Mouse (Mus musculus): ENCODE data around the gene Trim61.

- no peak for TF ChIP-seq CTCF (IDR thresholded peaks at IDR 0.05; ENCODE audit: low read depth, low read length)
- no peak for TF ChIP-seq POLR2A (IDR thresholded peaks at IDR 0.05; ENCODE audit: extremely low read depth, insufficient read depth, low read length)
These were observed 35.6 kb upstream of the Trim61 start for GRCm38 (mm10) chr8:65053968-65054367.

Data from liver, adult 2 months (tissue).